Mouse (Mus musculus) forebrain, postnatal 0 days (tissue): ENCODE data around the gene Rasal2. TPM values are rescaled to one million over a fixed set of nuclear protein-coding genes. Genes with fewer than 3 reads are reported as not detected.

Experiments
- ATAC-seq: fragments of 200-750 bp; cut with Nextera tagmentation; 2 replicates; pipeline ENCODE4 v1.8.0; 2017; ENCODE audit warnings: mild to moderate bottlenecking, moderate library complexity
- DNase-seq: peaks from one replicate; pipeline ENCODE4 v3.0.0-alpha.2; 2015
- H3K27ac ChIP-seq: fragments of 300-500 bp; sonication (generic); 2 replicates; pipeline ENCODE4 v1.5.1; 2014; ENCODE audit warnings: low read depth, mild to moderate bottlenecking, antibody characterized with exemption, low read length, moderate library complexity, mixed read lengths
- H3K27me3 ChIP-seq: fragments of 300-500 bp; sonication (generic); 2 replicates; pipeline ENCODE4 v1.6.1; 2014; ENCODE audit warnings: mild to moderate bottlenecking, low read length, mixed read lengths; ENCODE audit not compliant: insufficient read depth
- H3K36me3 ChIP-seq: fragments of 300-500 bp; sonication (generic); 2 replicates; pipeline ENCODE4 v1.6.1; 2014; ENCODE audit warnings: mild to moderate bottlenecking, moderate library complexity; ENCODE audit not compliant: insufficient read depth
- H3K4me1 ChIP-seq: fragments of 300-500 bp; sonication (generic); 2 replicates; pipeline ENCODE4 v1.6.1; 2014; ENCODE audit warnings: antibody characterized with exemption; ENCODE audit not compliant: insufficient read depth
- H3K4me2 ChIP-seq: fragments of 300-500 bp; sonication (generic); 2 replicates; pipeline ENCODE4 v1.6.1; 2014; ENCODE audit warnings: low read depth, mild to moderate bottlenecking, moderate library complexity
- H3K4me3 ChIP-seq: fragments of 300-500 bp; sonication (generic); 2 replicates; pipeline ENCODE4 v1.5.1; 2014; ENCODE audit warnings: low read depth, low read length, mixed read lengths
- H3K9ac ChIP-seq: fragments of 300-500 bp; sonication (generic); 2 replicates; pipeline ENCODE4 v1.6.1; 2014; ENCODE audit warnings: mild to moderate bottlenecking
- H3K9me3 ChIP-seq: fragments of 300-500 bp; sonication (generic); 2 replicates; pipeline ENCODE4 v1.6.1; 2016; ENCODE audit warnings: low read length
- CTCF ChIP-seq: sonication (generic); IDR thresholded peaks from 2 replicates; pipeline ENCODE4 v1.5.1; 2016; ENCODE audit warnings: antibody characterized with exemption, control low read depth, low read depth
- WGBS: fragments of 180-500 bp; shearing (Covaris S2); extraction: QIAGEN DNeasy Blood & Tissue Kit; methylation state at CpG from one replicate; pipeline ENCODE4 v1.1.7; 2014; 5-methylcytosine and 5-hydroxymethylcytosine counted together
- polyA plus RNA-seq: library from polyadenylated mRNA; unstranded; fragments of >200 nt; fragmentation: Nextera tagmentation; extraction: Ambion mirVana; gene quantifications from 2 replicates; pipeline ENCODE4 v1.2.1, GENCODE M21; 2015
- total RNA-seq: library from RNA; depleted of rRNA; stranded (reverse); fragments of >200 nt; gene quantifications from 2 replicates; pipeline ENCODE4 v1.2.3, GENCODE M21; 2014

Gene Rasal2
- total and polyA plus RNA-seq, 2 experiments from 2014 or later = 26.3 to 42.1 TPM

DNA sequence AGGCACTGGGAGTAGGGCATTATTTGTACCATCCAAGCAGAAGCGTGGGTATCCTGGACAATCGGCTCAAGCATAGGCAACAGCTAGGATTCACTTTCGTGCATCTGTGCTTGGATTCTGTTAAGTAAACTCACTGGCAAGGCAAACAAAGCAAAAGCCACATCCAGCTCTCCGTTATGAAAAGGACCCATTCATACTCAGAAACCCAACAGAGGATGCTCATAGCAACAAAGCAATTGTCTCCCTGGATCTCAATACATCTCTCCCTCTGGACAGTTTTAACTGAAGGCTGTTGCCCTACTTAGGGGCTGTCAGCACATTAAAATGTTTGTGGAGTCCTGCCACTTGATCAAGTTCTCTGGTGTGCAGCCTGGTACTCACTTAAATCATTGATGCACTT is 34.7 kb upstream of the Rasal2 start:
- 0 out of 2 replicates have a peak, but pooled peaks have one; percentile 8 for ATAC-seq
- Histone ChIP-seq H3K4me2 (no peak overlapping the region), H3K4me1 (peaks cover 26% of the 10 kb centered on the region)

DNA sequence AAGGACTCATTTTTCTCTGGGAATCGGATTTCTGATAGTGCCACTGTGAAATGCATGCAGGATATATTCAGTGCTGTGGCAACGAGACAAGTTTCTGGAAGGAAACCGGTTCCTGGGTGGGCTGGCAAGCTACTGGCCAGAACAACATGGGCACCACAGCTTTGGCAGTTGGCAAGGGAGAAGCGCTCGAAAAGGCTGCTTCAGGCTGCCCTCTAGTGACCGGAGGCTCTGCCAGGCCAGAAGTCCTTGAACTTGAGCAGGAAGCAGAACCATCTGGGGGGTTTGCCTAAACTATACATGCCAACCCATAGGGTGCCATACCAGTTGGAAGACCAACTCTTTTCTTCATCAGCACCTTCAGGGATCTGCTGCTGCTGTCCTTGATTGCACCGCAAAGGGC is 33.9 kb upstream of the Rasal2 start:
- Histone ChIP-seq H3K4me3 (no peak overlapping the region), H3K27ac (no peak overlapping the region), H3K9me3 (no peaks in the 10 kb centered on the region), H3K4me2 (no peak overlapping the region), H3K27me3 (0 out of 2 replicates have a peak, but pooled peaks cover 4% of the 10 kb centered on the region), H3K36me3 (no peaks in the 10 kb centered on the region), H3K4me1 (peaks cover 26% of the 10 kb centered on the region), H3K9ac (no peak overlapping the region)
- TF ChIP-seq CTCF = peak; percentile 60
- 44% methylated on average over 7 of the region's 7 CpGs for WGBS
- ATAC-seq (peak; percentile 38; the same call in 1 of the 2 replicates), DNase-seq (peak; percentile 70)

More for the DNA sequence above, 34.7 kb upstream of the Rasal2 start:
- Histone ChIP-seq H3K9ac (no peak overlapping the region), H3K4me3 (no peak overlapping the region), H3K9me3 (no peaks in the 10 kb centered on the region), H3K36me3 (no peaks in the 10 kb centered on the region), H3K27ac (no peak overlapping the region; the same call in 1 of the 2 replicates), H3K27me3 (0 out of 2 replicates have a peak, but pooled peaks cover 4% of the 10 kb centered on the region)
- WGBS = 37% methylated on average over 4 of the region's 4 CpGs
- no peak for DNase-seq
- TF ChIP-seq CTCF = no peak

DNA sequence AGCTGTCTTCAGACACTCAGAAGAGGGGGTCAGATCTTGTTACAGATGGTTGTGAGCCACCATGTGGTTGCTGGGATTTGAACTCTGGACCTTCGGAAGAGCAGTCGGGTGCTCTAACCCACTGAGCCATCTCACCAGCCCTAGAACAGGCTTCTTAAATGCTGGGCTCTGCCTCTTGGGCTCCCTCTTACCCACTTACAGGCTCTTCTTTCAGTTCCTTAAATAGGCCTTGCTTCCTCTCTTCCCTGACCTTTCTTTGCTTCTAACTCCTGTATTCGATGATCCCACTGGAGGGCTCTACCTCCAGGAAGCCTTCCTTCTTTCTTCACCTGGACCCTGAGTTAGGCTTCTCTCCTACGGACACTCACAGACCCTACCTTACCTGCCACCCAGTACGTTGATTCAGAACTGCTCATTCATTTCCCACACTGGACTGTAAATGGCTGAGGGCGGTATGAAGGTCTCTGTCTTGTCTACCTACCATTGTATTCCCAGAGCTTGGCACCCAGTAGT is 33.1 kb upstream of the Rasal2 start:
- DNase-seq (no peak), ATAC-seq (no peak)
- Histone ChIP-seq H3K27me3 (0 out of 2 replicates have a peak, but pooled peaks cover 2% of the 10 kb centered on the region), H3K36me3 (no peaks in the 10 kb centered on the region), H3K4me1 (peaks cover 26% of the 10 kb centered on the region), H3K9ac (no peak overlapping the region), H3K4me3 (no peak overlapping the region), H3K4me2 (no peak overlapping the region), H3K27ac (no peak overlapping the region), H3K9me3 (no peaks in the 10 kb centered on the region)
- WGBS = 95% methylated on average over 6 of the region's 6 CpGs
- no peak for TF ChIP-seq CTCF

DNA sequence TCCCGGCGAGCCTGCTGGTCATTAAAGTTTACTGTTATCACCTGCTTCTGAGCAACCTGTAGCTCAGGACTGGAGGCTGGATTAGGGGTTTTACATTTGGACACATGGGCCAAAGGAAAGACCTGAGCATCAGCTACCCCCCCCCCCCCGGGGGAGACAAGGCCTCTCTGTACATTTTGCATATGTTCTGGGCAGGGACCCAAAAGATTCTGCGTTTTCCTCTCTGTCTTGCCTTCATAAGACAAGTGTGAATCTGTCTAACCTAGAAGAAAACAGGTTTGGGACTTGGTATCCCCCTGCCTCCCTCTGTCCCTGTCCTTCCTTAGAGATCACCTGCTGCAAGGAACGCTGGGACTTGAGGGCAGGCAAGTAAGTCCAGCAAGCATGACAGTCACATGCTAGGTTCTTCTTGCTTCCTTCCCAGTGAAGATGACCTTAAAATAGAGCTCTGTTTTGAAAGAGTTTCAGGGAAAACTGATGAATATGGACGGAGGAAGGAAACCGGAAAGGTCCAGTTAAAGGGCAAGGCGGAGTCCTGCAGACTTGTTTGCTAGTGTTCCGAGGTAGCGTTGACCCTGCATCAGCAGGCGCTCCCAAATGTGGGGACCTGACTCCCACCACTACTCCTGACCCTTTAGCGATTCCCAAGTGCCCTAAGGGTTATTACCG is 32.4 kb upstream of the Rasal2 start:
- Histone ChIP-seq H3K27me3 (no peaks in the 10 kb centered on the region), H3K27ac (no peak overlapping the region), H3K4me1 (peaks cover 26% of the 10 kb centered on the region), H3K36me3 (no peaks in the 10 kb centered on the region), H3K9me3 (no peaks in the 10 kb centered on the region), H3K4me3 (no peak overlapping the region), H3K9ac (no peak overlapping the region), H3K4me2 (no peak overlapping the region)
- no peak for ATAC-seq
- 66% methylated on average over 13 of the region's 13 CpGs for WGBS
- no peak for DNase-seq
- TF ChIP-seq CTCF = no peak

DNA sequence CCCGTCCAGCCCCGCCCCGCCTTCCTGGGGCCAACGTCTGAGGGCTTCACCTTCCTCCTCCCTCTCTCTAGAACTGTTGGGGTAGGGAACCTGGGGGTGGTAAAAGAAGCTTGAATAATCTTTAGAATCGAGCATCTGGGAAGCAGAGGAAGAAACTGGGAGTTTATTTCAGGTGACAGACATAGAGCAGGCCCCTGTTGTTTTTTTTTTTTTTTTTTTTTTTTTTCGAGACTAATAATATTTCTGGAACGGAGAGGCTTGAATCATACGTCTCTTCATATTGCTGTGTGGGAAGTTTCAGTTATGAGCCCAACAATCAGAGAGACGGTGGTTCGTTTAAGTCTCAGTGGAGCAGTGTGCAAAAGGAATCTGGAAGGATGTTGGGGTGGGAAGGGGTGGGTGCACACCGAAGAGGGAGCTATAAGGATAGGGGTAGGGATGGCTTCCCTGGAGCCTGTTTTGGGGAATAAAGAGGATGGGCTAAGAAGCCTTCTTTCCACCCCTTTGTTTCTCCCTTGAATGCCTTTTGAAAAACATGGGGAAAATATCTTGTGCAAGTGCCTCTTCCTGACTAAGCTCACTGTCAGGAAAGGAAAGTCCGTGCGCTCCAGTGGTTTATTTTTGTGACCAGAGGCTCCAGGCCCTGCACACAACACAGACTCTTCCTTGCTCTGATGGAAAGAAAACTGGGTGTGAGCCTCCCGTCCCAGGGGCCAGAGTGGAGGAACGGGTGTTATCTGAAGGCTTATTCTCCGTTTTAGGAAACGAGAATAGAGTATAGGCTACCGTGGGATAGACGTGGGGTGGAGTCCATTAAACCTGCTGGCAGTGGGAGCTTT is 31.5 kb upstream of the Rasal2 start:
- Histone ChIP-seq H3K9ac (peak overlapping the region; percentile 29; the same call in 1 of the 2 replicates), H3K4me3 (no peak overlapping the region), H3K4me1 (peaks cover 25% of the 10 kb centered on the region), H3K27ac (peak overlapping the region; percentile 57; the same call in 1 of the 2 replicates), H3K4me2 (peak overlapping the region; percentile 34), H3K36me3 (no peaks in the 10 kb centered on the region), H3K27me3 (no peaks in the 10 kb centered on the region), H3K9me3 (no peaks in the 10 kb centered on the region)
- no peak for ATAC-seq
- DNase-seq = no peak
- TF ChIP-seq CTCF = no peak
- WGBS = 20% methylated on average over 19 of the region's 19 CpGs

DNA sequence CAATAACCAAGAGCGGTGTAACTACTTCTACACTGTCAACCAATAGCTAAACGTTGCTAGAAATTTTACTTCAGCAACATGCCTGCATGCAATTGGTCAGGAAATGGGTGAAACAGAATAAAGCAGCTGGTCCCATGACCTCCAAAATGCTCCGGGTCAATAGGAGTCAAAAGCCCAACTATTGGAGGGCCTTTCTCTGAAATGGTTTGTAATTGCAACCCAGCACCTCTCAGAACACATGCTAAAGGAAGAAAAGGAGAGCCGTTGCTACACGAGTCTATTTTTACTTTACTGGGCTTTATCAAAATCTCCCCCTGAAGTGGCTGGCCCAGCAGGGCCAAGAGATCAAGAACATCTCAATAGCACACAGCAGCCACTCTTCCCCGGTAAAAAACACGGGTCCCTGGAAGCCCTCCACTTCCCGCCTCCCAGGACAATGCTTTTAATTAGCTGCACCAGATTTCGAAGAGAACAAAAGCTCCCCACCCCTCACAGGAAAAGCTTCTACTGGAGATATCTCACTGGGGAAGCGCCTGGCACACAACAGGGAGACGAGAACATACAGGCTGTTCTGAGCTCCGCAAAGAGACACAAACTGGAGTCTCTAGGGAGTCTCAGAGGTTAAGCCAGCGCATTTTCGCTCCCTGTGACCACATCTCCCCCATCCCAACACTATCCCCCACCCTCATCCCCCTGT is 30.8 kb upstream of the Rasal2 start:
- no peak for TF ChIP-seq CTCF
- Histone ChIP-seq H3K4me1 (peaks cover 25% of the 10 kb centered on the region), H3K9ac (peak overlapping the region; percentile 29; the same call in 1 of the 2 replicates), H3K36me3 (no peaks in the 10 kb centered on the region), H3K27me3 (no peaks in the 10 kb centered on the region), H3K4me2 (peak overlapping the region; percentile 34), H3K27ac (peak overlapping the region; percentile 57; the same call in 1 of the 2 replicates), H3K9me3 (no peaks in the 10 kb centered on the region), H3K4me3 (no peak overlapping the region)
- WGBS = 12% methylated on average over 14 of the region's 14 CpGs
- peak; percentile 52 for DNase-seq
- peak; percentile 34; the same call in 1 of the 2 replicates for ATAC-seq
